Mouse (Mus musculus) forebrain, postnatal 0 days (tissue): Measurements from ENCODE around the gene Vamp5. TPM values are rescaled to one million over a fixed set of nuclear protein-coding genes. Genes with fewer than 3 reads are reported as not detected.
A peak's percentile ranks its signal among the peaks of the same experiment; 100 is the strongest.

Experiments used
- ATAC-seq: fragments of 200-750 bp; cut with Nextera tagmentation; 2 replicates; pipeline ENCODE4 v1.8.0; 2017; ENCODE audit warnings: mild to moderate bottlenecking, moderate library complexity
- DNase-seq: peaks from one replicate; pipeline ENCODE4 v3.0.0-alpha.2; 2015
- H3K27ac ChIP-seq: fragments of 300-500 bp; sonication (generic); 2 replicates; pipeline ENCODE4 v1.5.1; 2014; ENCODE audit warnings: low read depth, mild to moderate bottlenecking, antibody characterized with exemption, low read length, moderate library complexity, mixed read lengths
- H3K27me3 ChIP-seq: fragments of 300-500 bp; sonication (generic); 2 replicates; pipeline ENCODE4 v1.6.1; 2014; ENCODE audit warnings: mild to moderate bottlenecking, low read length, mixed read lengths; ENCODE audit not compliant: insufficient read depth
- H3K36me3 ChIP-seq: fragments of 300-500 bp; sonication (generic); 2 replicates; pipeline ENCODE4 v1.6.1; 2014; ENCODE audit warnings: mild to moderate bottlenecking, moderate library complexity; ENCODE audit not compliant: insufficient read depth
- H3K4me1 ChIP-seq: fragments of 300-500 bp; sonication (generic); 2 replicates; pipeline ENCODE4 v1.6.1; 2014; ENCODE audit warnings: antibody characterized with exemption; ENCODE audit not compliant: insufficient read depth
- H3K4me2 ChIP-seq: fragments of 300-500 bp; sonication (generic); 2 replicates; pipeline ENCODE4 v1.6.1; 2014; ENCODE audit warnings: low read depth, mild to moderate bottlenecking, moderate library complexity
- H3K4me3 ChIP-seq: fragments of 300-500 bp; sonication (generic); 2 replicates; pipeline ENCODE4 v1.5.1; 2014; ENCODE audit warnings: low read depth, low read length, mixed read lengths
- H3K9ac ChIP-seq: fragments of 300-500 bp; sonication (generic); 2 replicates; pipeline ENCODE4 v1.6.1; 2014; ENCODE audit warnings: mild to moderate bottlenecking
- H3K9me3 ChIP-seq: fragments of 300-500 bp; sonication (generic); 2 replicates; pipeline ENCODE4 v1.6.1; 2016; ENCODE audit warnings: low read length
- CTCF ChIP-seq: sonication (generic); IDR thresholded peaks from 2 replicates; pipeline ENCODE4 v1.5.1; 2016; ENCODE audit warnings: antibody characterized with exemption, control low read depth, low read depth
- WGBS: fragments of 180-500 bp; shearing (Covaris S2); extraction: QIAGEN DNeasy Blood & Tissue Kit; methylation state at CpG from one replicate; pipeline ENCODE4 v1.1.7; 2014; 5-methylcytosine and 5-hydroxymethylcytosine counted together
- polyA plus RNA-seq: library from polyadenylated mRNA; unstranded; fragments of >200 nt; fragmentation: Nextera tagmentation; extraction: Ambion mirVana; gene quantifications from 2 replicates; pipeline ENCODE4 v1.2.1, GENCODE M21; 2015
- total RNA-seq: library from RNA; depleted of rRNA; stranded (reverse); fragments of >200 nt; gene quantifications from 2 replicates; pipeline ENCODE4 v1.2.3, GENCODE M21; 2014

Gene Vamp5
- total and polyA plus RNA-seq, 2 experiments from 2014 or later, result 11.6 to 17.1 TPM

DNA sequence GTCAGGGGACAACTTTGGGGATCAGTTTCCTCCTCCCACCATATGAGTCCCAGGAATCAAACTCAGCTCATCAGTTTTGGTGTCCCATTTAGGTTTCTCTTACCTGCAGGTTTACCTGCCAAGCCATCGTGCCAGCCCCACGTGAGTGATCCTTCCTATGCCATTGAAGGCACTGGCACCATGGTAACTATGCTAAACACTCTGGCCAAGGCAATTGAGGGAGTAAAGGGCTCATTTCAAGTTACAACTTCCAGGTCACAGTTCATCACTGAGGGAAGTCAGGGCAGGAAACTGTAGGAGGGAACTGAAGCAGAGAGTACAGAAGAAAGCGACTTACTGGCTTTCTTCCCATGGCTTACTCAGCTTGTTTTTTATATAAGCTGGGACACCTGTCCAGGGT is 14.0 kb downstream of the Vamp5 start:
- H3K4me1 ChIP-seq, result peaks cover 5% of the 10 kb centered on the region; the same call in 1 of the 2 replicates
- no peaks in the 10 kb centered on the region for H3K36me3 ChIP-seq
- H3K27ac ChIP-seq, result no peak overlapping the region
- no peaks in the 10 kb centered on the region for H3K9me3 ChIP-seq
- ATAC-seq (no peak), DNase-seq (no peak)
- H3K27me3 ChIP-seq, result no peaks in the 10 kb centered on the region
- 59% methylated on average over 3 of the region's 3 CpGs for WGBS
- H3K9ac ChIP-seq, result no peak overlapping the region
- no peak overlapping the region for H3K4me2 ChIP-seq
- H3K4me3 ChIP-seq, result no peak overlapping the region
- TF ChIP-seq CTCF, result no peak

DNA sequence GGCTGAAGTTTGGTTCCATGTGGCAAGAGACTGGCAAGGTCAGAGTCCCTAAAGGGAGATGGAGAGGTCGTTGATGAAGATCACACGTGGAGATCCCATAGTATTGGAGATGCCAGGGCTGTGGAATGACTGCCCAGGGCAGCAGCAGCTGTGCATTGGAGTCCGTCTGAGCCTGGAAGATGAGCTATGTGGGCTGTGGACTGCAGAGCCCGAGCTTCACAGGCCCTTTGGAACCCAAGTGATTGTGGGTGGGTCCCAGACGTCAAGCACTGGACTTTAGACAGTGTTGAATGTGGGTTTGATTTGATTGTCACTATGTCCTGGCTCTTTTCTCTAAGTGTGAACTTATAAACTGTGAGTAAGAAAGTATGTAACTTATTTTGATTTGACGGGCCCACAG is 15.3 kb downstream of the Vamp5 start:
- TF ChIP-seq CTCF, result no peak
- 68% methylated on average over 6 of the region's 6 CpGs for WGBS
- H3K4me3 ChIP-seq, result no peak overlapping the region
- H3K9me3 ChIP-seq, result no peaks in the 10 kb centered on the region
- peaks cover 5% of the 10 kb centered on the region for H3K36me3 ChIP-seq
- DNase-seq, result no peak
- H3K9ac ChIP-seq, result no peak overlapping the region
- peaks cover 7% of the 10 kb centered on the region; the same call in 1 of the 2 replicates for H3K4me1 ChIP-seq
- no peak for ATAC-seq
- no peak overlapping the region for H3K4me2 ChIP-seq
- H3K27ac ChIP-seq, result no peak overlapping the region
- H3K27me3 ChIP-seq, result no peaks in the 10 kb centered on the region

DNA sequence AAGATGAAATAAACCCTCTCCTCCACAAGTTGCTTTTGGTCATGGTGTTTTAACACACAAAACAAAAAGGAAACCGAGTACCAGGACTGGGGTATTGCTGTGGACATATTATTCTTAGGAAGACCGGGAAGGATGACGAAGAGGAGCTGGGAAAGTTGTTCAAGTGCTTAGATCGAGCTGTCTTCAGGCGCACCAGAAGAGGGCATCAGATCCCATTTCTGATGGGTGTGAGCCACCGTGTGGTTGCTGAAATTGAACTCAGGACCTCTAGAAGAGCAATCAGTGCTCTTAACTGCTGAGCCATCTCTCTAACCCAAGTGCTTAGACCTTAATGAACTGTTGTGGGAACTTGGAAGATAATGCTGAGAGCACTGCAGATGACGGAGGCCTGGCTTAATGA is 16.3 kb downstream of the Vamp5 start:
- no peak overlapping the region for H3K4me3 ChIP-seq
- WGBS, result 43% methylated on average over 7 of the region's 7 CpGs
- no peak for TF ChIP-seq CTCF
- H3K27ac ChIP-seq, result no peak overlapping the region
- no peak for ATAC-seq
- no peak overlapping the region for H3K4me2 ChIP-seq
- DNase-seq, result no peak
- peaks cover 15% of the 10 kb centered on the region for H3K36me3 ChIP-seq
- H3K4me1 ChIP-seq, result peaks cover 7% of the 10 kb centered on the region; the same call in 1 of the 2 replicates
- no peaks in the 10 kb centered on the region for H3K9me3 ChIP-seq
- H3K27me3 ChIP-seq, result no peaks in the 10 kb centered on the region
- H3K9ac ChIP-seq, result no peak overlapping the region

- Histone ChIP-seq H3K27me3 (no peaks in the 10 kb centered on the region), H3K9me3 (no peaks in the 10 kb centered on the region), H3K4me3 (peak overlapping the region; percentile 73), H3K9ac (peak overlapping the region; percentile 71), H3K4me1 (peaks cover 7% of the 10 kb centered on the region; the same call in 1 of the 2 replicates), H3K4me2 (peak overlapping the region; percentile 67), H3K36me3 (peaks cover 28% of the 10 kb centered on the region), H3K27ac (peak overlapping the region; percentile 68)
- under 1% methylated on average over 42 of the region's 42 CpGs for WGBS
- peak; percentile 97 for DNase-seq
- peak; percentile 65 for TF ChIP-seq CTCF
- ATAC-seq, result peak; percentile 99
Observed at GRCm38 (mm10) chr6:72362132-72363028, 17.9 kb downstream of the Vamp5 start.

DNA sequence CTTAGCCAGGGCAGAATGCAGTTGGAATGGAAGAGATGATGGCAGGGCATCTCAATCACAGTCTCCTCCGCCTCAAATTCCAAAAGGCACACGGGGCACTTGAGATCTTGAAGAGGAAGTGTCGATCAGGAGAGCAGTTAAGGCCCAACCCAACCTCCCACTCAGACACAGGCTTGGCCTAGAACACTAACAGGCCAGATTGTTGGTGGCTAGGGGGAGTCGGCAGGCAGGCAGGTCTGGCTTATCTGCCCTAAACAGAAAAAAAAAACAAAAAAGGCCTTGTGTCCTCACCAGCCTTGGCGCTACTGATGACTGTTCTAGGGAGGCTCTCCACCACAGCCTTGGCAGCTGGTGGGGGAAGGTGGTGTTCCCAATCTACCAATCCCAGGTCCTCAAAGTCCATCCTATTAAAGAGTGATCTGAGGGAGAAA is 19.1 kb downstream of the Vamp5 start:
- Histone ChIP-seq H3K9me3 (no peaks in the 10 kb centered on the region), H3K27me3 (no peaks in the 10 kb centered on the region), H3K4me1 (peaks cover 7% of the 10 kb centered on the region; the same call in 1 of the 2 replicates), H3K4me3 (no peak overlapping the region), H3K36me3 (peaks cover 28% of the 10 kb centered on the region), H3K4me2 (peak overlapping the region; percentile 67), H3K9ac (peak overlapping the region; percentile 71; the same call in 1 of the 2 replicates), H3K27ac (no peak overlapping the region)
- ATAC-seq, result no peak
- TF ChIP-seq CTCF, result no peak
- 76% methylated on average over 5 of the region's 5 CpGs for WGBS
- DNase-seq, result no peak

- peaks cover 7% of the 10 kb centered on the region; the same call in 1 of the 2 replicates for H3K4me1 ChIP-seq
- H3K36me3 ChIP-seq, result peaks cover 28% of the 10 kb centered on the region
- H3K27me3 ChIP-seq, result no peaks in the 10 kb centered on the region
- H3K4me2 ChIP-seq, result no peak overlapping the region
- no peaks in the 10 kb centered on the region for H3K9me3 ChIP-seq
- no peak overlapping the region for H3K9ac ChIP-seq
- ATAC-seq (no peak), DNase-seq (no peak)
- 67% methylated on average over 7 of the region's 7 CpGs for WGBS
- no peak overlapping the region for H3K4me3 ChIP-seq
- no peak for TF ChIP-seq CTCF
- no peak overlapping the region for H3K27ac ChIP-seq
Observed at GRCm38 (mm10) chr6:72360599-72360935, 19.7 kb downstream of the Vamp5 start.

GRCm38 (mm10) chr6:72359891-72360598 is 20.2 kb downstream of the Vamp5 start:
- 76% methylated on average over 11 of the region's 11 CpGs for WGBS
- Histone ChIP-seq H3K4me2 (no peak overlapping the region), H3K9ac (no peak overlapping the region), H3K36me3 (peaks cover 28% of the 10 kb centered on the region), H3K4me3 (no peak overlapping the region), H3K4me1 (peaks cover 7% of the 10 kb centered on the region; the same call in 1 of the 2 replicates), H3K9me3 (no peaks in the 10 kb centered on the region), H3K27ac (no peak overlapping the region), H3K27me3 (no peaks in the 10 kb centered on the region)
- DNase-seq (no peak), ATAC-seq (no peak)
- TF ChIP-seq CTCF, result no peak
